Mouse (Mus musculus) hindbrain, embryonic 15.5 days (tissue): ENCODE results near the gene Hspg2. TPM values are rescaled to one million over a fixed set of nuclear protein-coding genes. Genes with fewer than 3 reads are reported as not detected.

ENCODE experiments used
- microRNA-seq: library from miRNA; unstranded; fragments of <30 nt; microRNA quantifications from one replicate; pipeline ENCODE4, GENCODE M21; 2016
- polyA plus RNA-seq: library from polyadenylated mRNA; unstranded; fragments of >200 nt; fragmentation: Nextera tagmentation; extraction: Ambion mirVana; gene quantifications from 2 replicates; pipeline ENCODE4 v1.2.1, GENCODE M21; 2015

Gene Hspg2
- polyA plus RNA-seq, 1 experiment from 2014 or later, result 6.9 TPM

Small RNAs within 50 kb of the gene (microRNA-seq; reads per million reads assigned to microRNA genes)
- gene Mir7018, result not detected

Other genes starting within 250 kb of the Hspg2 start
- gene Wnt4, start 191.3 kb upstream of the Hspg2 start, polyA plus RNA-seq, result 3.8 and 3.9 TPM in 2 replicates
- 931 and 940 TPM in 2 replicates for gene Cdc42, start 111.0 kb upstream of the Hspg2 start, polyA plus RNA-seq
- gene Cela3a, start 59.0 kb upstream of the Hspg2 start, polyA plus RNA-seq, result not detected in 2 replicates
- not detected in 2 replicates for gene Cela3b, start 38.2 kb upstream of the Hspg2 start, polyA plus RNA-seq
- gene 1700013G24Rik, start 15.5 kb upstream of the Hspg2 start, polyA plus RNA-seq, result not detected in 2 replicates
- 0.54 and 0.59 TPM in 2 replicates for gene Ldlrad2, start 105.8 kb downstream of the Hspg2 start, polyA plus RNA-seq
- 63.0 and 64.0 TPM in 2 replicates for gene Usp48, start 125.0 kb downstream of the Hspg2 start, polyA plus RNA-seq
- 93.2 and 99.6 TPM in 2 replicates for gene Rap1gap, start 196.0 kb downstream of the Hspg2 start, polyA plus RNA-seq